Mouse (Mus musculus): ENCODE measurements around the gene Ank3. TPM values are rescaled to one million over a fixed set of nuclear protein-coding genes. Genes with fewer than 3 reads are reported as not detected.

Ank3 gene
- total and polyA plus RNA-seq, 2 experiments from 2014 or later: 66.6 to 253 TPM

GRCm38 (mm10) chr10:70031942-70032341 is 633.4 kb downstream of the Ank3 start:
- no peaks in the 10 kb centered on the region for H3K9me3 ChIP-seq (ENCODE audit: low read length)
- no peak for TF ChIP-seq CTCF (IDR thresholded peaks at IDR 0.05)
- H3K4me1 ChIP-seq (ENCODE audit: insufficient read depth, low read length): no peaks in the 10 kb centered on the region
- no peak overlapping the region for H3K4me3 ChIP-seq (ENCODE audit: low read depth, low read length)
- no peak for ATAC-seq (ENCODE audit: low FRiP score)
- no peak overlapping the region for H3K4me2 ChIP-seq (ENCODE audit: low read depth, low read length, poor library complexity, severe bottlenecking)
- no peaks in the 10 kb centered on the region for H3K36me3 ChIP-seq (ENCODE audit: insufficient read depth, low read length)
- 87% methylated on average over 8 of the region's 8 CpGs for WGBS
- H3K27me3 ChIP-seq (ENCODE audit: insufficient read depth, low read length): no peaks in the 10 kb centered on the region
- no peak overlapping the region for H3K27ac ChIP-seq (ENCODE audit: low read depth, low read length)
- H3K9ac ChIP-seq (replicated peaks; ENCODE audit: low read length, poor library complexity, severe bottlenecking): no peak overlapping the region
- peak; percentile 8 for DNase-seq (ENCODE audit: low spot score)

- Histone ChIP-seq H3K4me2 (ENCODE audit: low read depth, low read length, poor library complexity, severe bottlenecking) (no peak overlapping the region), H3K4me3 (ENCODE audit: low read depth, low read length) (no peak overlapping the region), H3K4me1 (ENCODE audit: insufficient read depth, low read length) (no peaks in the 10 kb centered on the region), H3K9me3 (ENCODE audit: low read length) (no peaks in the 10 kb centered on the region), H3K36me3 (ENCODE audit: insufficient read depth, low read length) (no peaks in the 10 kb centered on the region), H3K9ac (replicated peaks; ENCODE audit: low read length, poor library complexity, severe bottlenecking) (no peak overlapping the region), H3K27me3 (ENCODE audit: insufficient read depth, low read length) (no peaks in the 10 kb centered on the region), H3K27ac (ENCODE audit: low read depth, low read length) (no peak overlapping the region)
- no peak for TF ChIP-seq CTCF (IDR thresholded peaks at IDR 0.05)
- 90% methylated on average over 9 of the region's 9 CpGs for WGBS
- ATAC-seq (ENCODE audit: low FRiP score) (no peak), DNase-seq (ENCODE audit: low spot score) (no peak)
Measured at GRCm38 (mm10) chr10:70032982-70033381, 634.4 kb downstream of the Ank3 start.

- WGBS: 90% methylated on average over 3 of the region's 3 CpGs
- Histone ChIP-seq H3K4me3 (ENCODE audit: low read depth, low read length) (no peak overlapping the region), H3K9ac (replicated peaks; ENCODE audit: low read length, poor library complexity, severe bottlenecking) (no peak overlapping the region), H3K36me3 (ENCODE audit: insufficient read depth, low read length) (no peaks in the 10 kb centered on the region), H3K4me2 (ENCODE audit: low read depth, low read length, poor library complexity, severe bottlenecking) (no peak overlapping the region), H3K27me3 (ENCODE audit: insufficient read depth, low read length) (no peaks in the 10 kb centered on the region), H3K27ac (ENCODE audit: low read depth, low read length) (no peak overlapping the region), H3K9me3 (ENCODE audit: low read length) (no peaks in the 10 kb centered on the region), H3K4me1 (ENCODE audit: insufficient read depth, low read length) (no peaks in the 10 kb centered on the region)
- DNase-seq (ENCODE audit: low spot score) (no peak), ATAC-seq (ENCODE audit: low FRiP score) (no peak)
- TF ChIP-seq CTCF (IDR thresholded peaks at IDR 0.05): no peak
Measured at GRCm38 (mm10) chr10:70033856-70034255, 635.3 kb downstream of the Ank3 start.

- no peak for DNase-seq (ENCODE audit: low spot score)
- H3K9ac ChIP-seq (replicated peaks; ENCODE audit: low read length, poor library complexity, severe bottlenecking): no peak overlapping the region
- no peaks in the 10 kb centered on the region for H3K27me3 ChIP-seq (ENCODE audit: insufficient read depth, low read length)
- H3K9me3 ChIP-seq (ENCODE audit: low read length): no peaks in the 10 kb centered on the region
- H3K4me3 ChIP-seq (ENCODE audit: low read depth, low read length): no peak overlapping the region
- H3K4me2 ChIP-seq (ENCODE audit: low read depth, low read length, poor library complexity, severe bottlenecking): no peak overlapping the region
- H3K4me1 ChIP-seq (ENCODE audit: insufficient read depth, low read length): no peaks in the 10 kb centered on the region
- no peak for ATAC-seq (ENCODE audit: low FRiP score)
- WGBS: 92% methylated on average over 17 of the region's 17 CpGs
- H3K36me3 ChIP-seq (ENCODE audit: insufficient read depth, low read length): no peaks in the 10 kb centered on the region
- no peak for TF ChIP-seq CTCF (IDR thresholded peaks at IDR 0.05)
- H3K27ac ChIP-seq (ENCODE audit: low read depth, low read length): no peak overlapping the region
Measured at GRCm38 (mm10) chr10:70039871-70040291, 641.3 kb downstream of the Ank3 start.

GRCm38 (mm10) chr10:70041562-70041961 is 643.0 kb downstream of the Ank3 start:
- Histone ChIP-seq H3K4me1 (ENCODE audit: insufficient read depth, low read length) (no peaks in the 10 kb centered on the region), H3K4me3 (ENCODE audit: low read depth, low read length) (no peak overlapping the region), H3K36me3 (ENCODE audit: insufficient read depth, low read length) (no peaks in the 10 kb centered on the region), H3K9ac (replicated peaks; ENCODE audit: low read length, poor library complexity, severe bottlenecking) (no peak overlapping the region), H3K27ac (ENCODE audit: low read depth, low read length) (no peak overlapping the region), H3K27me3 (ENCODE audit: insufficient read depth, low read length) (no peaks in the 10 kb centered on the region), H3K4me2 (ENCODE audit: low read depth, low read length, poor library complexity, severe bottlenecking) (no peak overlapping the region), H3K9me3 (ENCODE audit: low read length) (no peaks in the 10 kb centered on the region)
- DNase-seq (ENCODE audit: low spot score): no peak
- no peak for TF ChIP-seq CTCF (IDR thresholded peaks at IDR 0.05)
- no peak for ATAC-seq (ENCODE audit: low FRiP score)

- Histone ChIP-seq H3K4me1 (ENCODE audit: insufficient read depth, low read length) (no peaks in the 10 kb centered on the region), H3K4me3 (ENCODE audit: low read depth, low read length) (no peak overlapping the region), H3K27ac (ENCODE audit: low read depth, low read length) (no peak overlapping the region), H3K9me3 (ENCODE audit: low read length) (no peaks in the 10 kb centered on the region), H3K9ac (replicated peaks; ENCODE audit: low read length, poor library complexity, severe bottlenecking) (no peak overlapping the region), H3K36me3 (ENCODE audit: insufficient read depth, low read length) (no peaks in the 10 kb centered on the region), H3K4me2 (ENCODE audit: low read depth, low read length, poor library complexity, severe bottlenecking) (no peak overlapping the region), H3K27me3 (ENCODE audit: insufficient read depth, low read length) (no peaks in the 10 kb centered on the region)
- 85% methylated on average over 2 of the region's 2 CpGs for WGBS
- no peak for DNase-seq (ENCODE audit: low spot score)
- no peak for ATAC-seq (ENCODE audit: low FRiP score)
- TF ChIP-seq CTCF (IDR thresholded peaks at IDR 0.05): no peak
Measured at GRCm38 (mm10) chr10:70045722-70046121, 647.1 kb downstream of the Ank3 start.
